Mouse (Mus musculus) liver, postnatal 0 days (tissue): ENCODE results near the gene Gfod1.

Source experiments
- CTCF ChIP-seq: sonication (generic); IDR thresholded peaks from 2 replicates; pipeline ENCODE4 v1.5.1; 2016; ENCODE audit warnings: antibody characterized with exemption, low read depth
- EP300 ChIP-seq: IDR thresholded peaks from 2 replicates; pipeline ENCODE4 v1.6.1; 2016; ENCODE audit warnings: antibody characterized with exemption, low read depth, mild to moderate bottlenecking

GRCm38 (mm10) chr13:43243240-43243639 is 60.7 kb downstream of the Gfod1 start:
- no peak for TF ChIP-seq CTCF
- no peak for TF ChIP-seq EP300
